Mouse (Mus musculus): Measurements from ENCODE around the gene Iqcf1.

The Iqcf1 gene

GRCm38 (mm10) chr9:106499667-106500066 is at the start of gene Iqcf1:
Iqcf1 (plus strand) TSS chr9:106499967.
- no peak for DNase-seq

GRCm38 (mm10) chr9:106450661-106451060 is 49.1 kb upstream of the Iqcf1 start:
- peak; percentile 77 to 87 for DNase-seq

GRCm38 (mm10) chr9:106451298-106451697 is 48.5 kb upstream of the Iqcf1 start:
- peak in 1 of 2 experiments; percentile 18 for DNase-seq

GRCm38 (mm10) chr9:106451899-106452298 is 47.9 kb upstream of the Iqcf1 start:
- DNase-seq = peak in 1 of 2 experiments; percentile 41

GRCm38 (mm10) chr9:106452351-106452750 is 47.4 kb upstream of the Iqcf1 start:
- no peak for DNase-seq

GRCm38 (mm10) chr9:106452821-106453220 is 46.9 kb upstream of the Iqcf1 start:
- DNase-seq = peak; percentile 90 to 94

GRCm38 (mm10) chr9:106453271-106454070 is 46.3 kb upstream of the Iqcf1 start, which contains the start of gene Pcbp4:
Pcbp4 (plus strand) TSS chr9:106453291.
- peak; percentile 80 to 82 for DNase-seq

GRCm38 (mm10) chr9:106454071-106454761 is 45.6 kb upstream of the Iqcf1 start:
- peak; percentile 58 to 70 for DNase-seq

- peak; percentile 41 to 49 for DNase-seq
These were observed 44.7 kb upstream of the Iqcf1 start for GRCm38 (mm10) chr9:106454888-106455681.

GRCm38 (mm10) chr9:106456325-106457162 is 43.2 kb upstream of the Iqcf1 start:
- DNase-seq = peak; percentile 38 to 61

GRCm38 (mm10) chr9:106457163-106457559 is 42.6 kb upstream of the Iqcf1 start:
- DNase-seq = peak in 1 of 2 experiments; percentile 37

GRCm38 (mm10) chr9:106457920-106458319 is 41.8 kb upstream of the Iqcf1 start:
- peak; percentile 48 to 51 for DNase-seq

GRCm38 (mm10) chr9:106459946-106460345 is 39.8 kb upstream of the Iqcf1 start:
- peak in 1 of 2 experiments; percentile 68 for DNase-seq

- DNase-seq = peak; percentile 85 to 87
These were observed 39.3 kb upstream of the Iqcf1 start for GRCm38 (mm10) chr9:106460401-106461025.

- DNase-seq = peak; percentile 51 to 57
These were observed 38.7 kb upstream of the Iqcf1 start for GRCm38 (mm10) chr9:106461026-106461415.

- DNase-seq = peak; percentile 65 to 69
These were observed 37.9 kb upstream of the Iqcf1 start for GRCm38 (mm10) chr9:106461641-106462429.

- peak; percentile 57 to 62 for DNase-seq
These were observed 37.4 kb upstream of the Iqcf1 start for GRCm38 (mm10) chr9:106462430-106462800.

- peak; percentile 92 to 93 for DNase-seq
These were observed 36.4 kb upstream of the Iqcf1 start for GRCm38 (mm10) chr9:106463122-106464063.

- DNase-seq = peak; percentile 94 to 95
These were observed 34.8 kb upstream of the Iqcf1 start for GRCm38 (mm10) chr9:106464751-106465541.

Data from cerebellum, postnatal 25 days (tissue).